Mouse (Mus musculus) midbrain, embryonic 15.5 days (tissue): ENCODE results near the gene Ipo9. TPM values are rescaled to one million over a fixed set of nuclear protein-coding genes. Genes with fewer than 3 reads are reported as not detected.
"Not testable (repeated sequence)": the region's sequence is repeated elsewhere in the genome, so short reads cannot be mapped to it uniquely, and the experiment has no call there.

Experiments
- ATAC-seq: fragments of 200-750 bp; cut with Nextera tagmentation; replicated peaks from 2 replicates; pipeline ENCODE4 v1.8.0; 2017; ENCODE audit warnings: moderate TSS enrichment
- H3K27ac ChIP-seq: fragments of 300-500 bp; sonication (generic); 2 replicates; pipeline ENCODE4 v1.5.1; 2015; ENCODE audit warnings: mild to moderate bottlenecking, inconsistent platforms
- H3K27me3 ChIP-seq: fragments of 300-500 bp; sonication (generic); replicated peaks from 2 replicates; pipeline ENCODE4 v1.6.1; 2015; ENCODE audit warnings: inconsistent platforms
- H3K36me3 ChIP-seq: fragments of 300-500 bp; sonication (generic); replicated peaks from 2 replicates; pipeline ENCODE4 v1.6.1; 2015; ENCODE audit warnings: inconsistent platforms
- H3K4me1 ChIP-seq: fragments of 300-500 bp; sonication (generic); 2 replicates; pipeline ENCODE4 v1.6.1; 2015; ENCODE audit warnings: inconsistent platforms
- H3K4me2 ChIP-seq: fragments of 300-500 bp; sonication (generic); 2 replicates; pipeline ENCODE4 v1.6.1; 2015; ENCODE audit warnings: inconsistent platforms, mild to moderate bottlenecking, moderate library complexity
- H3K4me3 ChIP-seq: fragments of 300-500 bp; sonication (generic); 2 replicates; pipeline ENCODE4 v1.5.1; 2015; ENCODE audit warnings: mild to moderate bottlenecking, inconsistent platforms
- H3K9ac ChIP-seq: fragments of 300-500 bp; sonication (generic); 2 replicates; pipeline ENCODE4 v1.6.1; 2015; ENCODE audit warnings: mild to moderate bottlenecking, inconsistent platforms
- H3K9me3 ChIP-seq: fragments of 300-500 bp; sonication (generic); 2 replicates; pipeline ENCODE4 v1.6.1; 2016; ENCODE audit warnings: inconsistent platforms
- whole genome bisulfite sequencing: fragments of 180-500 bp; shearing (Covaris S2); methylation state at CpG from one replicate; pipeline ENCODE4 v1.1.7; 2015; ENCODE audit warnings: mixed read lengths; 5-methylcytosine and 5-hydroxymethylcytosine counted together
- polyA plus RNA-seq: library from polyadenylated mRNA; unstranded; fragments of >200 nt; fragmentation: Nextera tagmentation; extraction: Ambion mirVana; gene quantifications from 2 replicates; pipeline ENCODE4 v1.2.1, GENCODE M21; 2015

Ipo9 gene
- polyA plus RNA-seq, 1 experiment from 2014 or later: 121 TPM

GRCm38 (mm10) chr1:135426645-135427044, 3.7 kb downstream of the Ipo9 start:
- Histone ChIP-seq H3K4me1 (peaks cover 31% of the 10 kb centered on the region), H3K4me3 (no peak overlapping the region), H3K9ac (no peak overlapping the region), H3K36me3 (peaks cover 6% of the 10 kb centered on the region; the same call in 1 of the 2 replicates), H3K9me3 (no peaks in the 10 kb centered on the region), H3K27me3 (no peaks in the 10 kb centered on the region), H3K4me2 (no peak overlapping the region), H3K27ac (no peak overlapping the region)
- ATAC-seq: no peak
- WGBS: 96% methylated on average over 10 of the region's 10 CpGs

- no peak for ATAC-seq
- Histone ChIP-seq H3K9ac (no peak overlapping the region), H3K9me3 (no peaks in the 10 kb centered on the region), H3K36me3 (peaks cover 25% of the 10 kb centered on the region), H3K27ac (no peak overlapping the region), H3K4me2 (no peak overlapping the region), H3K4me3 (no peak overlapping the region), H3K27me3 (no peaks in the 10 kb centered on the region), H3K4me1 (peaks cover 5% of the 10 kb centered on the region)
- 93% methylated on average over 6 of the region's 6 CpGs for WGBS
Measured at GRCm38 (mm10) chr1:135422772-135423171, 7.5 kb downstream of the Ipo9 start.

- H3K36me3 ChIP-seq: peaks cover 68% of the 10 kb centered on the region
- H3K9ac ChIP-seq: no peak overlapping the region
- H3K27me3 ChIP-seq: no peaks in the 10 kb centered on the region
- H3K4me2 ChIP-seq: no peak overlapping the region
- no peaks in the 10 kb centered on the region for H3K4me1 ChIP-seq
- H3K27ac ChIP-seq: no peak overlapping the region
- no peak overlapping the region for H3K4me3 ChIP-seq
- no peak for ATAC-seq
- H3K9me3 ChIP-seq: no peaks in the 10 kb centered on the region
Measured at GRCm38 (mm10) chr1:135413996-135414395, 16.3 kb downstream of the Ipo9 start.

GRCm38 (mm10) chr1:135412130-135412529, 18.2 kb downstream of the Ipo9 start:
- Histone ChIP-seq H3K4me2 (no peak overlapping the region), H3K4me3 (no peak overlapping the region), H3K27ac (no peak overlapping the region), H3K36me3 (peaks cover 70% of the 10 kb centered on the region), H3K9ac (no peak overlapping the region), H3K9me3 (no peaks in the 10 kb centered on the region), H3K4me1 (no peaks in the 10 kb centered on the region), H3K27me3 (no peaks in the 10 kb centered on the region)
- 75% methylated on average over 4 of the region's 4 CpGs for WGBS
- ATAC-seq: no peak

- 70% methylated on average over 2 of the region's 2 CpGs for WGBS
- Histone ChIP-seq H3K9ac (no peak overlapping the region), H3K27ac (no peak overlapping the region), H3K4me2 (no peak overlapping the region), H3K27me3 (no peaks in the 10 kb centered on the region), H3K9me3 (no peaks in the 10 kb centered on the region), H3K4me3 (no peak overlapping the region), H3K36me3 (peaks cover 68% of the 10 kb centered on the region), H3K4me1 (no peaks in the 10 kb centered on the region)
- no peak for ATAC-seq
Measured at GRCm38 (mm10) chr1:135410967-135411366, 19.3 kb downstream of the Ipo9 start.

- no peak overlapping the region for H3K4me3 ChIP-seq
- 98% methylated on average over 4 of the region's 4 CpGs for WGBS
- no peak overlapping the region for H3K4me2 ChIP-seq
- ATAC-seq: no peak
- H3K4me1 ChIP-seq: no peaks in the 10 kb centered on the region
- H3K9me3 ChIP-seq: no peaks in the 10 kb centered on the region
- no peak overlapping the region for H3K27ac ChIP-seq
- no peaks in the 10 kb centered on the region for H3K27me3 ChIP-seq
- H3K9ac ChIP-seq: no peak overlapping the region
- peaks cover 70% of the 10 kb centered on the region for H3K36me3 ChIP-seq
Measured at GRCm38 (mm10) chr1:135408973-135409372, 21.3 kb downstream of the Ipo9 start.

- Histone ChIP-seq H3K36me3 (peaks cover 77% of the 10 kb centered on the region), H3K27ac (no peak overlapping the region), H3K27me3 (no peaks in the 10 kb centered on the region), H3K9me3 (no peaks in the 10 kb centered on the region), H3K9ac (no peak overlapping the region), H3K4me1 (no peaks in the 10 kb centered on the region), H3K4me3 (no peak overlapping the region), H3K4me2 (no peak overlapping the region)
- 84% methylated on average over 7 of the region's 7 CpGs for WGBS
- ATAC-seq: no peak
Measured at GRCm38 (mm10) chr1:135405356-135405755, 24.9 kb downstream of the Ipo9 start.

GRCm38 (mm10) chr1:135401452-135402110, 28.7 kb downstream of the Ipo9 start:
- ATAC-seq: no peak
- no peaks in the 10 kb centered on the region for H3K9me3 ChIP-seq
- no peak overlapping the region for H3K9ac ChIP-seq
- no peak overlapping the region for H3K4me2 ChIP-seq
- no peaks in the 10 kb centered on the region for H3K27me3 ChIP-seq
- H3K4me1 ChIP-seq: no peaks in the 10 kb centered on the region
- H3K27ac ChIP-seq: no peak overlapping the region
- no peak overlapping the region for H3K4me3 ChIP-seq
- H3K36me3 ChIP-seq: peaks cover 63% of the 10 kb centered on the region
- 96% methylated on average over 3 of the region's 3 CpGs for WGBS

GRCm38 (mm10) chr1:135399466-135399865, 30.8 kb downstream of the Ipo9 start:
- Histone ChIP-seq H3K4me3 (no peak overlapping the region), H3K4me1 (no peaks in the 10 kb centered on the region), H3K27me3 (no peaks in the 10 kb centered on the region), H3K36me3 (peaks cover 56% of the 10 kb centered on the region), H3K9me3 (no peaks in the 10 kb centered on the region), H3K27ac (no peak overlapping the region), H3K9ac (no peak overlapping the region), H3K4me2 (no peak overlapping the region)
- ATAC-seq: no peak
- WGBS: 96% methylated on average over 5 of the region's 5 CpGs

GRCm38 (mm10) chr1:135385161-135385560, 45.1 kb downstream of the Ipo9 start:
- Histone ChIP-seq H3K4me3 (no peak overlapping the region), H3K4me1 (no peaks in the 10 kb centered on the region), H3K27me3 (no peaks in the 10 kb centered on the region), H3K4me2 (no peak overlapping the region), H3K36me3 (peaks cover 57% of the 10 kb centered on the region), H3K9me3 (no peaks in the 10 kb centered on the region), H3K27ac (no peak overlapping the region), H3K9ac (no peak overlapping the region)
- ATAC-seq: no peak
- 91% methylated on average over 9 of the region's 9 CpGs for WGBS

GRCm38 (mm10) chr1:135384171-135384570, 46.1 kb downstream of the Ipo9 start:
- 96% methylated on average over 5 of the region's 5 CpGs for WGBS
- Histone ChIP-seq H3K36me3 (peaks cover 49% of the 10 kb centered on the region), H3K4me1 (no peaks in the 10 kb centered on the region), H3K27me3 (no peaks in the 10 kb centered on the region), H3K27ac (no peak overlapping the region), H3K4me2 (no peak overlapping the region), H3K9me3 (no peaks in the 10 kb centered on the region), H3K9ac (no peak overlapping the region), H3K4me3 (no peak overlapping the region)
- no peak for ATAC-seq

- H3K27ac ChIP-seq, H3K4me2 ChIP-seq, H3K4me1 ChIP-seq, H3K9ac ChIP-seq, H3K4me3 ChIP-seq, ATAC-seq, H3K9me3 ChIP-seq, H3K27me3 ChIP-seq: not testable (repeated sequence)
- H3K36me3 ChIP-seq: peaks cover 29% of the 10 kb centered on the region
- WGBS: 62% methylated on average over 6 of the region's 6 CpGs
Measured at GRCm38 (mm10) chr1:135381560-135381959, 48.7 kb downstream of the Ipo9 start.
